Mouse (Mus musculus) kidney, embryonic 14.5 days (tissue): ENCODE data around the gene Slc29a3. TPM values are rescaled to one million over a fixed set of nuclear protein-coding genes. Genes with fewer than 3 reads are reported as not detected.
"Not testable (repeated sequence)": the region's sequence is repeated elsewhere in the genome, so short reads cannot be mapped to it uniquely, and the experiment has no call there.

ENCODE experiments used
- ATAC-seq: fragments of 200-750 bp; cut with Nextera tagmentation; 2 replicates; pipeline ENCODE4 v1.8.0; 2017; ENCODE audit warnings: moderate number of reproducible peaks, mild to moderate bottlenecking, moderate TSS enrichment, moderate library complexity; ENCODE audit not compliant: low FRiP score, low TSS enrichment
- H3K27ac ChIP-seq: fragments of 300-500 bp; sonication (generic); 2 replicates; pipeline ENCODE4 v1.5.1; 2014; ENCODE audit warnings: low read depth, mild to moderate bottlenecking, low read length, moderate library complexity, mixed read lengths
- H3K27me3 ChIP-seq: fragments of 300-500 bp; sonication (generic); 2 replicates; pipeline ENCODE4 v1.6.1; 2014; ENCODE audit warnings: mild to moderate bottlenecking, low read length; ENCODE audit not compliant: control insufficient read depth, insufficient read depth
- H3K36me3 ChIP-seq: fragments of 300-500 bp; sonication (generic); 2 replicates; pipeline ENCODE4 v1.6.1; 2014; ENCODE audit warnings: low read length, mixed read lengths; ENCODE audit not compliant: control insufficient read depth, insufficient read depth
- H3K4me1 ChIP-seq: fragments of 300-500 bp; sonication (generic); 2 replicates; pipeline ENCODE4 v1.6.1; 2014; ENCODE audit warnings: low read length, mixed read lengths; ENCODE audit not compliant: control insufficient read depth, insufficient read depth
- H3K4me2 ChIP-seq: fragments of 300-500 bp; sonication (generic); replicated peaks from 2 replicates; pipeline ENCODE4 v1.6.1; 2014; ENCODE audit warnings: low read depth, mild to moderate bottlenecking, low read length
- H3K4me3 ChIP-seq: fragments of 300-500 bp; sonication (generic); 2 replicates; pipeline ENCODE4 v1.5.1; 2014; ENCODE audit warnings: mild to moderate bottlenecking, low read length
- H3K9ac ChIP-seq: fragments of 300-500 bp; sonication (generic); 2 replicates; pipeline ENCODE4 v1.6.1; 2014; ENCODE audit warnings: low read depth, mild to moderate bottlenecking, low read length, moderate library complexity
- H3K9me3 ChIP-seq: fragments of 300-500 bp; sonication (generic); 2 replicates; pipeline ENCODE4 v1.6.1; 2016; ENCODE audit warnings: low read length; ENCODE audit not compliant: control insufficient read depth
- WGBS: fragments of 180-500 bp; shearing (Covaris S2); extraction: QIAGEN DNeasy Blood & Tissue Kit; methylation state at CpG from one replicate; pipeline ENCODE4 v1.1.7; 2014; 5-methylcytosine and 5-hydroxymethylcytosine counted together
- polyA plus RNA-seq: library from polyadenylated mRNA; unstranded; fragments of >200 nt; fragmentation: Nextera tagmentation; extraction: Ambion mirVana; gene quantifications from 2 replicates; pipeline ENCODE4 v1.2.1, GENCODE M21; 2014

Slc29a3 gene
- polyA plus RNA-seq, 1 experiment from 2014 or later, result 10.8 TPM

- Histone ChIP-seq H3K9ac (no peak overlapping the region), H3K9me3 (no peaks in the 10 kb centered on the region), H3K4me3 (no peak overlapping the region), H3K36me3 (no peaks in the 10 kb centered on the region), H3K27ac (no peak overlapping the region), H3K4me2 (no peak overlapping the region), H3K4me1 (no peaks in the 10 kb centered on the region), H3K27me3 (no peaks in the 10 kb centered on the region)
- ATAC-seq, result peak; percentile 30; the same call in 1 of the 2 replicates
- WGBS, result 73% methylated on average over 3 of the region's 3 CpGs
These were observed 25.7 kb downstream of the Slc29a3 start for GRCm38 (mm10) chr10:60726896-60727295.

- Histone ChIP-seq H3K9me3 (no peaks in the 10 kb centered on the region), H3K27me3 (no peaks in the 10 kb centered on the region), H3K4me2 (no peak overlapping the region), H3K4me1 (no peaks in the 10 kb centered on the region), H3K36me3 (no peaks in the 10 kb centered on the region), H3K27ac (no peak overlapping the region), H3K9ac (no peak overlapping the region), H3K4me3 (no peak overlapping the region)
- ATAC-seq, result no peak
- 72% methylated on average over 6 of the region's 6 CpGs for whole genome bisulfite sequencing
These were observed 28.1 kb downstream of the Slc29a3 start for GRCm38 (mm10) chr10:60724496-60724895.

GRCm38 (mm10) chr10:60723345-60723744, 29.2 kb downstream of the Slc29a3 start:
- H3K36me3 ChIP-seq, result no peaks in the 10 kb centered on the region; the same call in 1 of the 2 replicates
- H3K4me3 ChIP-seq, result no peak overlapping the region
- H3K9ac ChIP-seq, result no peak overlapping the region
- 45% methylated on average over 1 of the region's 1 CpGs for WGBS
- H3K27me3 ChIP-seq, result no peaks in the 10 kb centered on the region
- no peaks in the 10 kb centered on the region for H3K9me3 ChIP-seq
- H3K4me2 ChIP-seq, result no peak overlapping the region
- H3K27ac ChIP-seq, result no peak overlapping the region
- ATAC-seq, result no peak
- H3K4me1 ChIP-seq, result no peaks in the 10 kb centered on the region

- no peaks in the 10 kb centered on the region for H3K4me1 ChIP-seq
- H3K9ac ChIP-seq, result no peak overlapping the region
- no peak overlapping the region for H3K4me2 ChIP-seq
- no peak for ATAC-seq
- H3K27ac ChIP-seq, result no peak overlapping the region
- no peaks in the 10 kb centered on the region for H3K9me3 ChIP-seq
- WGBS, result 76% methylated on average over 12 of the region's 12 CpGs
- no peak overlapping the region for H3K4me3 ChIP-seq
- no peaks in the 10 kb centered on the region for H3K27me3 ChIP-seq
- no peaks in the 10 kb centered on the region; the same call in 1 of the 2 replicates for H3K36me3 ChIP-seq
These were observed 31.0 kb downstream of the Slc29a3 start for GRCm38 (mm10) chr10:60721640-60722039.

GRCm38 (mm10) chr10:60720461-60720860, 32.1 kb downstream of the Slc29a3 start:
- no peaks in the 10 kb centered on the region for H3K27me3 ChIP-seq
- no peaks in the 10 kb centered on the region for H3K9me3 ChIP-seq
- H3K4me2 ChIP-seq, result no peak overlapping the region
- H3K27ac ChIP-seq, result no peak overlapping the region
- H3K4me1 ChIP-seq, result no peaks in the 10 kb centered on the region
- H3K36me3 ChIP-seq, result peaks cover 6% of the 10 kb centered on the region
- H3K4me3 ChIP-seq, result no peak overlapping the region
- H3K9ac ChIP-seq, result no peak overlapping the region
- no peak for ATAC-seq
- WGBS, result 80% methylated on average over 5 of the region's 5 CpGs

GRCm38 (mm10) chr10:60718491-60718890, 34.1 kb downstream of the Slc29a3 start:
- no peak overlapping the region for H3K9ac ChIP-seq
- H3K27ac ChIP-seq, result no peak overlapping the region
- peaks cover 9% of the 10 kb centered on the region for H3K9me3 ChIP-seq
- H3K36me3 ChIP-seq, result peaks cover 12% of the 10 kb centered on the region
- 97% methylated on average over 2 of the region's 2 CpGs for WGBS
- no peak overlapping the region for H3K4me3 ChIP-seq
- no peak overlapping the region for H3K4me2 ChIP-seq
- H3K4me1 ChIP-seq, result no peaks in the 10 kb centered on the region
- H3K27me3 ChIP-seq, result no peaks in the 10 kb centered on the region
- ATAC-seq, result no peak

- Histone ChIP-seq H3K27me3 (no peaks in the 10 kb centered on the region), H3K9me3 (peaks cover 15% of the 10 kb centered on the region), H3K4me1 (no peaks in the 10 kb centered on the region), H3K4me3 (no peak overlapping the region), H3K9ac (no peak overlapping the region), H3K27ac (no peak overlapping the region), H3K36me3 (peaks cover 12% of the 10 kb centered on the region), H3K4me2 (no peak overlapping the region)
- no peak for ATAC-seq
- 82% methylated on average over 3 of the region's 3 CpGs for WGBS
These were observed 36.1 kb downstream of the Slc29a3 start for GRCm38 (mm10) chr10:60716449-60716848.

- not testable (repeated sequence) for H3K27me3 ChIP-seq, H3K4me3 ChIP-seq, H3K9ac ChIP-seq, H3K4me1 ChIP-seq, ATAC-seq, H3K27ac ChIP-seq, H3K4me2 ChIP-seq
- peaks cover 15% of the 10 kb centered on the region for H3K9me3 ChIP-seq
- peaks cover 12% of the 10 kb centered on the region for H3K36me3 ChIP-seq
- WGBS, result 72% methylated on average over 7 of the region's 8 CpGs
These were observed 40.3 kb downstream of the Slc29a3 start for GRCm38 (mm10) chr10:60712299-60712698.

- no peaks in the 10 kb centered on the region for H3K27me3 ChIP-seq
- no peak overlapping the region for H3K4me3 ChIP-seq
- H3K4me2 ChIP-seq, result no peak overlapping the region
- H3K9me3 ChIP-seq, result peaks cover 8% of the 10 kb centered on the region
- 69% methylated on average over 5 of the region's 5 CpGs for WGBS
- no peak overlapping the region for H3K9ac ChIP-seq
- no peaks in the 10 kb centered on the region for H3K36me3 ChIP-seq
- peak; percentile 57; the same call in 1 of the 2 replicates for ATAC-seq
- no peak overlapping the region for H3K27ac ChIP-seq
- H3K4me1 ChIP-seq, result no peaks in the 10 kb centered on the region
These were observed 43.8 kb downstream of the Slc29a3 start for GRCm38 (mm10) chr10:60708837-60709236.
